Mouse (Mus musculus) liver, adult 2 months (tissue): ENCODE results near the gene Noc4l. TPM values are rescaled to one million over a fixed set of nuclear protein-coding genes. Genes with fewer than 3 reads are reported as not detected.

Source experiments
- DNase-seq: peaks from one replicate; pipeline ENCODE4 v3.0.0-alpha.2; 2011; ENCODE audit warnings: low read depth, low spot score; ENCODE audit errors: extremely low read depth
- H3K27ac ChIP-seq: fragments of 200-500 bp; replicated peaks from 2 replicates; pipeline ENCODE4 v1.5.1; 2012; ENCODE audit warnings: low read depth, mild to moderate bottlenecking, control low read depth, inconsistent platforms, low read length; ENCODE audit not compliant: insufficient read depth
- H3K27me3 ChIP-seq: fragments of 200-500 bp; 2 replicates; pipeline ENCODE4 v1.6.1; 2012; ENCODE audit warnings: mild to moderate bottlenecking, moderate library complexity, low read length, inconsistent platforms; ENCODE audit not compliant: control insufficient read depth, insufficient read depth
- H3K36me3 ChIP-seq: fragments of 200-500 bp; 2 replicates; pipeline ENCODE4 v1.6.1; 2012; ENCODE audit warnings: low read length, inconsistent platforms; ENCODE audit not compliant: control insufficient read depth, insufficient read depth
- H3K4me1 ChIP-seq: fragments of 200-500 bp; 2 replicates; pipeline ENCODE4 v1.6.1; 2011; ENCODE audit warnings: low read length; ENCODE audit not compliant: control insufficient read depth, insufficient read depth
- H3K4me3 ChIP-seq: fragments of 200-500 bp; 2 replicates; pipeline ENCODE4 v1.5.1; 2011; ENCODE audit warnings: low read depth, mild to moderate bottlenecking, control low read depth, low read length, moderate library complexity; ENCODE audit not compliant: insufficient read depth
- H3K79me2 ChIP-seq: fragments of 200-500 bp; 2 replicates; pipeline ENCODE4 v1.6.1; 2012; ENCODE audit warnings: inconsistent platforms, mild to moderate bottlenecking, low read length, moderate library complexity; ENCODE audit not compliant: control insufficient read depth, insufficient read depth
- H3K9ac ChIP-seq: fragments of 200-500 bp; 2 replicates; pipeline ENCODE4 v1.6.1; 2012; ENCODE audit warnings: low read depth, mild to moderate bottlenecking, control low read depth, inconsistent platforms, low read length
- CTCF ChIP-seq: fragments of 200-500 bp; IDR thresholded peaks from 2 replicates; pipeline ENCODE4 v1.5.1; 2011; ENCODE audit warnings: low read depth, low read length, control low read depth
- POLR2A ChIP-seq: fragments of 200-500 bp; IDR thresholded peaks from 2 replicates; pipeline ENCODE4 v1.6.1; 2011; ENCODE audit warnings: low read length, control low read depth; ENCODE audit not compliant: insufficient read depth; ENCODE audit errors: extremely low read depth
- WGBS: fragments of 180-500 bp; shearing (Covaris S2); methylation state at CpG from one replicate; pipeline ENCODE4 v1.1.7; 2018; 5-methylcytosine and 5-hydroxymethylcytosine counted together
- polyA plus RNA-seq: library from polyadenylated mRNA; depleted of rRNA; stranded (reverse); fragments of >200 nt; gene quantifications from 2 replicates; pipeline ENCODE4 v1.2.3, GENCODE M21; 2012
- total RNA-seq: library from RNA; depleted of rRNA; stranded (reverse); fragments of >200 nt; gene quantifications from 2 replicates; pipeline ENCODE4 v1.2.3, GENCODE M21; 2014

Noc4l gene
- total and polyA plus RNA-seq, 2 experiments, result 2.7 to 38.5 TPM

GRCm38 (mm10) chr5:110664041-110664440 lies 10.8 kb upstream of the Noc4l start:
- no peaks in the 10 kb centered on the region for H3K27me3 ChIP-seq
- H3K4me3 ChIP-seq, result no peak overlapping the region
- no peak for DNase-seq
- no peak overlapping the region for H3K9ac ChIP-seq
- H3K4me1 ChIP-seq, result no peaks in the 10 kb centered on the region
- peaks cover 49% of the 10 kb centered on the region for H3K36me3 ChIP-seq
- no peaks in the 10 kb centered on the region for H3K79me2 ChIP-seq
- TF ChIP-seq POLR2A, result no peak
- no peak for TF ChIP-seq CTCF
- no peak overlapping the region for H3K27ac ChIP-seq
- WGBS, result 96% methylated on average over 2 of the region's 2 CpGs

GRCm38 (mm10) chr5:110659682-110660081 lies 6.5 kb upstream of the Noc4l start:
- TF ChIP-seq CTCF, result no peak
- TF ChIP-seq POLR2A, result no peak
- Histone ChIP-seq H3K9ac (no peak overlapping the region), H3K36me3 (peaks cover 39% of the 10 kb centered on the region), H3K27me3 (no peaks in the 10 kb centered on the region), H3K27ac (no peak overlapping the region), H3K4me1 (no peaks in the 10 kb centered on the region), H3K79me2 (no peaks in the 10 kb centered on the region), H3K4me3 (no peak overlapping the region)
- DNase-seq, result peak; percentile 27

GRCm38 (mm10) chr5:110653686-110654085 lies 469 bp upstream of the Noc4l start:
- Histone ChIP-seq H3K4me3 (peak overlapping the region; percentile 89), H3K79me2 (0 out of 2 replicates have a peak, but pooled peaks cover 5% of the 10 kb centered on the region), H3K36me3 (peaks cover 15% of the 10 kb centered on the region), H3K27ac (no peak overlapping the region), H3K4me1 (peaks cover 6% of the 10 kb centered on the region), H3K27me3 (no peaks in the 10 kb centered on the region), H3K9ac (peak overlapping the region; percentile 89)
- under 1% methylated on average over 35 of the region's 37 CpGs for WGBS
- no peak for DNase-seq
- no peak for TF ChIP-seq CTCF
- TF ChIP-seq POLR2A, result no peak

GRCm38 (mm10) chr5:110646377-110646776 lies 6.8 kb downstream of the Noc4l start:
- Histone ChIP-seq H3K4me1 (no peaks in the 10 kb centered on the region), H3K27ac (no peak overlapping the region), H3K9ac (no peak overlapping the region), H3K4me3 (no peak overlapping the region), H3K79me2 (no peaks in the 10 kb centered on the region), H3K27me3 (no peaks in the 10 kb centered on the region), H3K36me3 (peaks cover 10% of the 10 kb centered on the region)
- no peak for DNase-seq
- TF ChIP-seq CTCF (no peak), POLR2A (no peak)

- DNase-seq, result peak; percentile 61
- Histone ChIP-seq H3K9ac (0 out of 2 replicates have a peak overlapping the region, but pooled peaks have one; percentile 7), H3K36me3 (no peaks in the 10 kb centered on the region), H3K27ac (no peak overlapping the region), H3K4me3 (no peak overlapping the region), H3K4me1 (0 out of 2 replicates have a peak, but pooled peaks cover 1% of the 10 kb centered on the region), H3K27me3 (no peaks in the 10 kb centered on the region), H3K79me2 (no peaks in the 10 kb centered on the region)
- WGBS, result 22% methylated on average over 12 of the region's 12 CpGs
- TF ChIP-seq CTCF, result peak; percentile 53
- no peak for TF ChIP-seq POLR2A
These were observed 13.8 kb downstream of the Noc4l start for GRCm38 (mm10) chr5:110639459-110639858.

GRCm38 (mm10) chr5:110638306-110639074 lies 14.7 kb downstream of the Noc4l start:
- 80% methylated on average over 7 of the region's 7 CpGs for WGBS
- H3K9ac ChIP-seq, result no peak overlapping the region
- no peak overlapping the region for H3K4me3 ChIP-seq
- no peak for TF ChIP-seq POLR2A
- TF ChIP-seq CTCF, result no peak
- H3K79me2 ChIP-seq, result no peaks in the 10 kb centered on the region
- no peaks in the 10 kb centered on the region for H3K36me3 ChIP-seq
- H3K27ac ChIP-seq, result no peak overlapping the region
- no peak for DNase-seq
- H3K27me3 ChIP-seq, result no peaks in the 10 kb centered on the region
- 0 out of 2 replicates have a peak, but pooled peaks cover 1% of the 10 kb centered on the region for H3K4me1 ChIP-seq
